Mouse (Mus musculus): ENCODE measurements around the gene Dus3l.

GRCm38 (mm10) chr17:56810245-56810644, 45.7 kb downstream of the Dus3l start:
- TF ChIP-seq CTCF (conservative IDR thresholded peaks at IDR 0.05; ENCODE audit: low read length) (no peak), POU5F1 (IDR thresholded peaks at IDR 0.05; ENCODE audit: borderline replicate concordance, low read length) (no peak)
